ENCODE assay signal across 13 mouse cellular contexts in genomic region chr10:87351079-87351399, GRCm38 (mm10).
DNase-seq lines count a peak whose midpoint lies in the region; ATAC-seq and TF ChIP-seq lines count a peak whose summit lies in the region.
"Had no signal": no experiment of that assay in that cellular context is flagged by ENCODE, and none has a peak within 500 bp of the region (broad histone marks: within the 10 kb centered on the region; RNA-seq: fewer than 3 reads in every experiment).

No protein-coding gene starts in this region.

- H3K9me3 ChIP-seq in neural tube, embryonic 11.5 days (ENCODE audit: control insufficient read depth, low read length) = no peaks in the 10 kb centered on the region
- 0 out of 2 replicates have a peak, but pooled peaks cover 6% of the 10 kb centered on the region for H3K9me3 ChIP-seq in hindbrain, embryonic 10.5 days
- no peaks in the 10 kb centered on the region for H3K9me3 ChIP-seq in midbrain, embryonic 11.5 days (ENCODE audit: control insufficient read depth, low read length)
- H3K9me3 ChIP-seq in neural tube, embryonic 14.5 days (ENCODE audit: control insufficient read depth, low read length) = no peaks in the 10 kb centered on the region
- no peaks in the 10 kb centered on the region for H3K9me3 ChIP-seq in intestine, postnatal 0 days (ENCODE audit: control insufficient read depth)
- H3K9me3 ChIP-seq: lung, embryonic 15.5 days had no signal

- peak overlapping the region; percentile 27; the same call in 1 of the 2 replicates for H3K9ac ChIP-seq in neural tube, embryonic 11.5 days (ENCODE audit: low read length)
- peak overlapping the region; percentile 39 for H3K9ac ChIP-seq in midbrain, embryonic 11.5 days (ENCODE audit: low read length)
- no peak overlapping the region for H3K9ac ChIP-seq in neural tube, embryonic 14.5 days (replicated peaks; ENCODE audit: low read depth, low read length)
- no peak overlapping the region for H3K9ac ChIP-seq in intestine, postnatal 0 days (ENCODE audit: low read depth, low read length)
- H3K9ac ChIP-seq: lung, embryonic 15.5 days had no signal

- no peaks in the 10 kb centered on the region for H3K36me3 ChIP-seq in neural tube, embryonic 11.5 days (ENCODE audit: control insufficient read depth, insufficient read depth, low read length)
- no peaks in the 10 kb centered on the region for H3K36me3 ChIP-seq in hindbrain, embryonic 10.5 days
- H3K36me3 ChIP-seq in midbrain, embryonic 11.5 days (ENCODE audit: control insufficient read depth, insufficient read depth, low read length) = no peaks in the 10 kb centered on the region
- H3K36me3 ChIP-seq in neural tube, embryonic 14.5 days (ENCODE audit: control insufficient read depth, insufficient read depth, low read length) = no peaks in the 10 kb centered on the region
- no peaks in the 10 kb centered on the region for H3K36me3 ChIP-seq in kidney, adult 2 months (ENCODE audit: control insufficient read depth, insufficient read depth, low read length)
- no peaks in the 10 kb centered on the region for H3K36me3 ChIP-seq in intestine, postnatal 0 days (ENCODE audit: control insufficient read depth, insufficient read depth)
- H3K36me3 ChIP-seq: lung, embryonic 15.5 days had no signal

- no peaks in the 10 kb centered on the region for H3K27me3 ChIP-seq in neural tube, embryonic 11.5 days (ENCODE audit: control insufficient read depth, insufficient read depth, low read length)
- H3K27me3 ChIP-seq in hindbrain, embryonic 10.5 days (ENCODE audit: insufficient read depth, poor library complexity, severe bottlenecking) = no peaks in the 10 kb centered on the region
- no peaks in the 10 kb centered on the region for H3K27me3 ChIP-seq in midbrain, embryonic 11.5 days (ENCODE audit: control insufficient read depth, insufficient read depth, low read length)
- no peaks in the 10 kb centered on the region for H3K27me3 ChIP-seq in neural tube, embryonic 14.5 days (ENCODE audit: control insufficient read depth, insufficient read depth, low read length)
- H3K27me3 ChIP-seq in kidney, adult 2 months (replicated peaks; ENCODE audit: control insufficient read depth, insufficient read depth, low read length) = no peaks in the 10 kb centered on the region
- H3K27me3 ChIP-seq in intestine, postnatal 0 days (replicated peaks; ENCODE audit: control insufficient read depth, insufficient read depth, low read length) = no peaks in the 10 kb centered on the region
- H3K27me3 ChIP-seq: lung, embryonic 15.5 days had no signal

- peak; percentile 60 for DNase-seq in neural tube, embryonic 11.5 days (ENCODE audit: low spot score)
- DNase-seq in neural tube, embryonic 10.5 days (ENCODE audit: extremely low spot score, low spot score) = no peak
- DNase-seq in hindbrain, embryonic 10.5 days (ENCODE audit: low spot score) = no peak
- no peak for DNase-seq in midbrain, embryonic 11.5 days (ENCODE audit: low spot score, missing footprints)
- no peak for DNase-seq in kidney, adult 2 months
- no peak for DNase-seq in gastrocnemius, postnatal 14 days
- DNase-seq: B cell, adult 2 months; cerebellum, adult 11 months; heart, adult 11 months had no signal

- TF ChIP-seq POLR2A in kidney, adult 2 months (IDR thresholded peaks at IDR 0.05; ENCODE audit: low read depth, low read length) = no peak

- H3K4me3 ChIP-seq in neural tube, embryonic 11.5 days (ENCODE audit: low read depth, low read length) = no peak overlapping the region
- H3K4me3 ChIP-seq in hindbrain, embryonic 10.5 days = peak overlapping the region; percentile 30; the same call in 1 of the 2 replicates
- no peak overlapping the region for H3K4me3 ChIP-seq in midbrain, embryonic 11.5 days (ENCODE audit: low read depth, low read length)
- no peak overlapping the region for H3K4me3 ChIP-seq in neural tube, embryonic 14.5 days (ENCODE audit: low read depth, low read length)
- no peak overlapping the region for H3K4me3 ChIP-seq in kidney, adult 2 months (ENCODE audit: insufficient read depth, low read depth, low read length)
- no peak overlapping the region for H3K4me3 ChIP-seq in intestine, postnatal 0 days (ENCODE audit: low read depth, low read length)
- H3K4me3 ChIP-seq: lung, embryonic 15.5 days had no signal

- 49% methylated on average over 8 of the region's 8 CpGs for WGBS in neural tube, embryonic 11.5 days
- 43% methylated on average over 8 of the region's 8 CpGs for WGBS in hindbrain, embryonic 10.5 days
- WGBS in midbrain, embryonic 11.5 days = 40% methylated on average over 8 of the region's 8 CpGs
- 19% methylated on average over 8 of the region's 8 CpGs for WGBS in neural tube, embryonic 14.5 days
- WGBS in kidney, adult 2 months = 88% methylated on average over 8 of the region's 8 CpGs
- 89% methylated on average over 8 of the region's 8 CpGs for WGBS in intestine, postnatal 0 days

- peak; percentile 52 for ATAC-seq in neural tube, embryonic 11.5 days (ENCODE audit: insufficient read depth, low FRiP score, low TSS enrichment)
- ATAC-seq in midbrain, embryonic 11.5 days (ENCODE audit: low FRiP score) = peak; percentile 60
- ATAC-seq in neural tube, embryonic 14.5 days (ENCODE audit: low read depth) = peak; percentile 58; the same call in 1 of the 2 replicates
- no peak for ATAC-seq in intestine, postnatal 0 days
- ATAC-seq: Patski had no signal

- intact Hi-C loops in gastrocnemius, postnatal 14 days (cut with DNase I; ENCODE audit: low total_unique reads) = no loop called here

- peak overlapping the region; percentile 34 for H3K4me2 ChIP-seq in neural tube, embryonic 11.5 days (ENCODE audit: low read depth)
- peak overlapping the region; percentile 32 for H3K4me2 ChIP-seq in midbrain, embryonic 11.5 days
- peak overlapping the region; percentile 45; the same call in 1 of the 2 replicates for H3K4me2 ChIP-seq in neural tube, embryonic 14.5 days (ENCODE audit: low read depth, low read length)
- no peak overlapping the region for H3K4me2 ChIP-seq in intestine, postnatal 0 days (replicated peaks; ENCODE audit: low read depth)
- H3K4me2 ChIP-seq: lung, embryonic 15.5 days had no signal

- H3K4me1 ChIP-seq in neural tube, embryonic 11.5 days (ENCODE audit: control insufficient read depth, insufficient read depth, low read length) = peaks cover 7% of the 10 kb centered on the region; the same call in 1 of the 2 replicates
- H3K4me1 ChIP-seq in hindbrain, embryonic 10.5 days (replicated peaks) = peaks cover 33% of the 10 kb centered on the region
- peaks cover 17% of the 10 kb centered on the region for H3K4me1 ChIP-seq in midbrain, embryonic 11.5 days (ENCODE audit: control insufficient read depth, insufficient read depth, low read length)
- no peaks in the 10 kb centered on the region for H3K4me1 ChIP-seq in neural tube, embryonic 14.5 days (ENCODE audit: control insufficient read depth, insufficient read depth, low read length)
- no peaks in the 10 kb centered on the region for H3K4me1 ChIP-seq in kidney, adult 2 months (ENCODE audit: control insufficient read depth, insufficient read depth, low read length)
- no peaks in the 10 kb centered on the region for H3K4me1 ChIP-seq in intestine, postnatal 0 days (replicated peaks; ENCODE audit: control insufficient read depth, insufficient read depth, low read length)
- H3K4me1 ChIP-seq: lung, embryonic 15.5 days had no signal

- peak overlapping the region; percentile 84 for H3K27ac ChIP-seq in neural tube, embryonic 11.5 days (ENCODE audit: low read depth, low read length)
- peak overlapping the region; percentile 82 for H3K27ac ChIP-seq in hindbrain, embryonic 10.5 days
- peak overlapping the region; percentile 82 for H3K27ac ChIP-seq in midbrain, embryonic 11.5 days (ENCODE audit: low read depth, low read length)
- H3K27ac ChIP-seq in neural tube, embryonic 14.5 days (ENCODE audit: low read depth, low read length) = peak overlapping the region; percentile 41; the same call in 1 of the 2 replicates
- H3K27ac ChIP-seq in kidney, adult 2 months (ENCODE audit: insufficient read depth, low read depth, low read length) = no peak overlapping the region
- no peak overlapping the region for H3K27ac ChIP-seq in intestine, postnatal 0 days (ENCODE audit: low read depth, low read length)
- H3K27ac ChIP-seq: lung, embryonic 15.5 days had no signal

- TF ChIP-seq CTCF in kidney, adult 2 months (conservative IDR thresholded peaks at IDR 0.05; ENCODE audit: insufficient read depth, insufficient read length, low read depth, low read length) = no peak
- TF ChIP-seq CTCF in intestine, postnatal 0 days (IDR thresholded peaks at IDR 0.05; ENCODE audit: low read depth) = no peak

Comparison
In these comparisons a context has a peak if more than half of its experiments do, and no peak if none do; other contexts are left out.
1. H3K9ac ChIP-seq: peak in neural tube, embryonic 11.5 days (single experiment) and midbrain, embryonic 11.5 days (single experiment); none in neural tube, embryonic 14.5 days (single experiment) and intestine, postnatal 0 days (single experiment).
2. H3K27ac ChIP-seq: peak in neural tube, embryonic 11.5 days (single experiment), hindbrain, embryonic 10.5 days (single experiment), midbrain, embryonic 11.5 days (single experiment) and neural tube, embryonic 14.5 days (single experiment); none in kidney, adult 2 months (single experiment) and intestine, postnatal 0 days (single experiment).